Mouse (Mus musculus): ENCODE data around the gene Cox20.

The Cox20 gene

DNA sequence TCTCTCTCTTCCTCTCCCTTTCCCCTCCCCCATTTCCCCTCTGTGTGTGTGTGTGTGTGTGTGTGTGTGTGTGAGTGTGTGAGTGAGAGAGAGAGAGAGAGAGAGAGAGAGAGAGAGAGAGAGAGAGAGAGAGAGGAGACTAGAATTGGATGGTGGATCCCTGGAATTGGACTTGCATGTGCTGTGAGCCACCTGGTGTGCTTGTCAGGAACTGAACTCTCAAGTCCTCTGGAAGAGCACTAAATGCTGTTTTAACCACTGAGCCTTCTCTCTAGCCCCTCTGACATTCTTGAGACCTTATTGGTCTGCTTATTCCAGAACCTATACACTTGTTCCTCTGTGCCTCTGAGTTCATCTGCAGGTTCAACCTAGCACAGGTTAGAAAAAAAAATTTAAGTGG, 32.7 kb downstream of the Cox20 start:
- DNase-seq (ENCODE audit: low read depth, low spot score): peak; percentile 26

DNA sequence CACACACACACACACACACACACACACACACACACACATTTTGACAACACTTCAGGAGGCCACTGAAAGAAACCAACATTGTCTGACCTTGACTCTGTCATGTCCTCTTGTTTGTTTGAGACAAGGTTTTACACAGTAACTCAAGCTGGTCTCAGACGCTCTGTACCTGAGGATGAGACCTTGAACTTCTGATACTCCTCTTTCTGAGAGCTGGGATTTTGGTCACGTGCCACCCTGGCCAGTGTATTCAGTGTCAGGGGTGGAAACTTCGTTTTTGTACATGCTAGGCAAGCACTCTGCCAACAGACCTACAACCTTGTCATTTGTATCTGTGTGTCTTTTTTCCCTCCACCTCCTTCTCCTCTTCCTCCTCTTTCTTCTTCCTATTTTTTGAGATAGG, 35.6 kb downstream of the Cox20 start:
- DNase-seq (ENCODE audit: low read depth, low spot score): no peak

DNA sequence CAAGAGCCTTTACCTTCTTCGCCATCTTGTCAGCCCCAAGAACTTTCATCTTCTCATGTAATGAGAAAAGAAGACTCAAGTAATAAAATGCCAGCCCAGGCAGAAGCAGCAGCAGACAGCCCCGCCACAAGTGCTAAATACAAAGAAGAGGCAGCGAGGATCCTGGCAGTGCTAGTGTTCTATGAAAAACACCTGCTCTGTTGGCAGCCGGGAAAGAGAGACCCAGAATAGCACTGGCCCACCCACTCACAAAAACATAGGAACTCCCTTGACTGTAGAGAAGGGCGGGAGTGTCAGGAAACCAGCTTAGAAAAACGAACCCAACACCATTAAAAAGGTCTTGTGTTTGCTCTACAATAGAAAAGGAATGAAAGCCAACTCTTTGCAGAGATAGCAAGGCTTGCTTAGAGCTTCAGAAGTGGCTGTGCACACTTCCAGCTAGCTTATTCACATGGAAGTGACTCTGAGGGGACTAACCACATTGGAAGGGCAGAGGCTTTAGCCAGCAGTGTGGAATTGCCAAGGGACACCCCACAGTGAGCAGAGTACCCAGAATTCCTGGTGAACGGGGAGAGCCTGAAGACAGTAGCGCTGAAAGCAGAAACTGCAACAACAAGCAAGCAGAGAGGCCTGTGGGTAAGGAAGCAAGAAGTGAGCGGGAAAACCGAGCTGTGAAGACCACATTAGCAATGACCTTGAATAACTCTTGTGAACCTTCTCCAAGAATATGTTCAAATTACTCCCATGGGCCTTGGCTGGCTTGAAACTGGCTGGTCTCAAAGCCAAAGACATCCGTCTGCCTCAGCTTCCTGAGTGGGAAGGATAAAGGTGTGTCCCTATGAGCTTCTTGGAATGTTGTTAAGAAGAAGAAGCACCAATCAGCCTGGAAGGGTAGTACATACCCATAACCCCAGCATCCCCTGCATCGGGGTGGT, 39.1 kb downstream of the Cox20 start:
- DNase-seq (ENCODE audit: low read depth, low spot score): no peak

DNA sequence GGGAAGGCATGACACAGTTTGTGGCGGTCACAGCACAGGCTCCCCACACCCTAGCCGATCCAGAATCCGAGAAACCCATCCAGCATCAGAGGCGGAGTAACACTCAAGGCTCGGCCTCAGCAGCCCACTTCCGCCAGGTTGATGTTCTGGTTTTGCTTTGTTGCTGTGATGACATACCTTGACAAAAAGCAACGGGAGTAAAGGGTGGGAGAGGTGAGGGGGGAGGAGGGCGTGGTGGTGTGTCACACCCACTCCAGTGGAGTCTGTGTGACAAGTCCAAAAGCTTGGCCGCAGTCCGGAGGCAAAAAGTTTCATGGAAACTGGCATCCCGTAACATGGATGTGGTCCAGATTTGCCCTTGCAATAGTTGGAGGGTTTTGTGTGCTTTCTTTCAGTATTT, 41.3 kb downstream of the Cox20 start:
- no peak for DNase-seq (ENCODE audit: low read depth, low spot score)

DNA sequence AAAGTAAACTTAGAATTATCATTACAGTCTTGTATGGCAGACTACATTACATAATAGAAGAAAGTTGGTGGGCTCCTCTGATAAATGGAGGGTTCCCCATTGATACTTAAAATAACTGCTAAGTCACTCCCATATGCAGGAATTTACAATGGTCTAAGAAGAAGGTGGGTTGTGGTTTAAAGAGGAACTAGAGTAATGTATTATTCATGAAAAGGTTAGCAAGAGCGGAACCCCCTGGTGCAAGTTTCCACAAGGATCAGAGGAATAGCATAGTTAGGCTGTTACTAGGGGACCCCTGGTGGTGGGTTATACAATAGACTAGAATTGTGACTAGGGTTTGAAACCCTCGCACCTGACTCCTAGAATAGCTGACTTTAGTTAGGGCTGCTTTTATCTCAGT, 41.8 kb downstream of the Cox20 start:
- DNase-seq (ENCODE audit: low read depth, low spot score): no peak

DNA sequence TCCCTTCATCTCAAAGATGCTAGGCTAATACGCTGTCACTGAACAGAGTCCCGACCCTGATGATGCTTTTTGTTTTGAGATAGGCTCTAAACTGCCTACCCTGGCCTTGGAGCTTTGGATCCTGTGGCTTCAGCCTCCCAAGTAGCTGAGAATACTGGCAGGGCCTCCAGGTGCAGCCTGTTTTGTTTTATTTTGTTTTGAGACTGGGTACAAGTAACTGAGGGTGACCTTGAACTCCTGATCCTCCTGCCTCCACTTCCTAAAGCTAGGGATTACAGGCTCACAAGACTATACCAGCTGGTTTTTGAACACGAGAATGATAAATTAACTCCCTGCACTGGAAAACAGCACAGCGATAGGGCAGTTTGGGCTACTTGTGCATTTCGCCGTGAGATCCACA, 46.2 kb downstream of the Cox20 start:
- DNase-seq (ENCODE audit: low read depth, low spot score): no peak

DNA sequence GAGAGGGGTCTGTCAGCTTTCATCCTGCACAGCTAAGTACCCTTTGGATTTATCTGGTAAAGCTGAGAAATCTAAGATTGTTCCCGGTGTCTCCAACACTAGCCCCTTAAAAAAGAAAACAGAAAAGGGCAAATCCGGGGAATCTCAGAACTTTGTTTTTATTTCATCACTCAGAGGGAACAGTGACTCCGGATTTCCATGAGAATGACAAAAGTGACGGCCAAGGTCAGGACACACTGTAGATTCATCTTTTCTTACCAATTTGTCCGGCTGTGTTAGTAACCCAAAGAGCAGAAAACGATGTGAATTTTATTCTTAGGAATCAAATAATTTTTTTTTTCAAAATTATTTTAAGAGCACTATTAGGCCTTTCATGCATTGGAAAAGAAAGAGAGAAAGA, 49.2 kb downstream of the Cox20 start:
- DNase-seq (ENCODE audit: low read depth, low spot score): no peak

DNA sequence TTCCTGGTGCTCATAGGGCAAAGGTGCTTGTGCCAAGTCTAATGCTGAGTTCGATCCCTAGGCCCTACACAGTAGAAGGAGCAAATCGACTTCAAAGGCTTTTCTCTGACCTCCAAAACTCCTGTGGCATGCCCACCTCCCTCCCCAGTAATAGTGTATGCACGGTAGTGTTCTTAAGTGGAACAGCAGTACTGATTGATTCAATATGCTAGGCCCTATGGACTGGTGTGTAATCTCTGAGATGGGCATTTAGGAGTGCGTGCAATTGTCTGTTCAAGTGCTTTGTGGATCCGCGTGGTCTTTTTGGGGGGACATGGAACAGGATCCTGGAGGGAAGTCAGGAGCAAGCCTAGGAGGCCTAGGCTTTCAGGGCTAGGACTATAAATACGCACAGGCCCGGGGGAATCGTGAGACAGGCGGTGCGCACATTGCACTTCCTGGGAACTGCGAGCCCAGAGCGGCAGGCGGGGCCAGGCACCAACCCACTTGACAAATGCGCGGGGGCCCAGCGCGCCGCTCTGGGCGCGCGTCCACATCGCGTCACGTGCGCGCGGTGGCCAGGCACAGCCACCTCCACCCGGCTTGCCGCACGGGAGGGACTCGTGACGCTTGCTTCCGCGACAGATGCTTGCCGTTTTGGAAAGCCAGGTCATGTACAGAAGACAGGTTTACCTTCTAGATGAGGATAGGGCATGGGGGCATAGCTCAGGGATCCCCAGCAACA, 49.8 kb downstream of the Cox20 start:
- peak; percentile 95 for DNase-seq (ENCODE audit: low read depth, low spot score)

DNA sequence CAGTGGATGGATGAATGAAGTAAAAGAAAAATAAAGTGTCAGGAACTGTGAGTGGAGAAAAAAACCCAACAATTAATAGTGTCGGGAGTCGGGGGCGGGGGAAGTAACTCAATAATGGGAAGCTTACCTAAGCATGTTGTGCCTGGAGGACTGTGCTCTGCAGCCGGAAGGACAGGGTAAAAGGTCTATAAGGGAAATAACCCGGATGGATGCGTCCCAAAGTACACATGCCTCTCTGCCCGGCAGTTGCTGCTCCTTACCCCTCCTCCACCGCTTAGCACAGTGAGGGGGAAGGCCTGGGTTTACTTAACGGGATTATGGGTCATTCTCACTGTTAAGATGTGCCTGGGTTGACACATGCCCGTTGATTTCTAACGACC, 50.3 kb downstream of the Cox20 start:
- no peak for DNase-seq (ENCODE audit: low read depth, low spot score)

Data from CD4-positive helper T cell, adult 2 months (primary cell).